Mouse (Mus musculus) kidney, adult 18-20 months (tissue): ENCODE measurements around the gene Zfp689.
A peak's percentile ranks its signal among the peaks of the same experiment; 100 is the strongest.

ENCODE experiments used
- DNase-seq: peaks from one replicate; pipeline ENCODE4 v3.0.0; 2021

Zfp689 gene

GRCm38 (mm10) chr7:127393944-127394333, 55.0 kb downstream of the Zfp689 start:
- DNase-seq = no peak

DNA sequence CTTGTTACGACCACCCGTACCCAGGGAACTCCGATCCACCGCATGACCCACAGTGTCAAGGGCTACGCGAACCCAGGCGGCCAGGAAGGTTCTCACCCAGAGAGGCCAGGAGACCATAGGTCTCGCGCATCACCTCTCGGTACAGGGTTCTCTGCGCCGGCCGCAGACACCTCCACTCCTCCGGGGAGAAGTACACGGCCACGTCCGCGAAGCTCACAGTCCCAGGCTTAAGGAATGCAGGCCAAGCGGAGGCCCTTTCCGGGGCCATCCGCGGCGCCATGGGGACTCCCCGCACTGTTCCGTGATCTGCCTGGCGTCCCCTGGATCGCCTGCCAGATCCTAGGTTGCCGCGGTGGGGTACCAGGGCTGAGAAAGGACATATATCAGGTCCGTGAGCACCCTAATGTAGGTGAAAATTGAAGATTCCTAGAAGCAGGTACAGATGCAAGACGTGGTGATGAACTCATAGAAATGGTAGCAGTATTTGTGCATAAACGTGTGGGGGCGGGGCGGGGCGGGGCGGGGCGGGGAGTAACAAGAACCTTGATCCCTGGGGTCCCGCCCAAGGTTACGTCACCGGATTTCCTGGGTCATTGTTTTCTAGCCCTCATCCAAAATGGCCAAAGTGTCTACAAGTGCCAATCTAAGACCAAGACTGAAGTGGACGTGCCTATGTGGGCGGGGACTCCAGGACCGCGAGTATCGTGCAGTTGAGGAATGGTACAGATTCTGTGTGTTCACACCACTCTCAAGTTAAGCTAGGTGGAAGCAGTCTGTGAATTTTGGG, 55.6 kb downstream of the Zfp689 start, which contains the start of gene E430018J23Rik:
TSS of gene E430018J23Rik (minus strand) at position 473 of the 787 bp plus-strand sequence.
- peak; percentile 98 for DNase-seq

DNA sequence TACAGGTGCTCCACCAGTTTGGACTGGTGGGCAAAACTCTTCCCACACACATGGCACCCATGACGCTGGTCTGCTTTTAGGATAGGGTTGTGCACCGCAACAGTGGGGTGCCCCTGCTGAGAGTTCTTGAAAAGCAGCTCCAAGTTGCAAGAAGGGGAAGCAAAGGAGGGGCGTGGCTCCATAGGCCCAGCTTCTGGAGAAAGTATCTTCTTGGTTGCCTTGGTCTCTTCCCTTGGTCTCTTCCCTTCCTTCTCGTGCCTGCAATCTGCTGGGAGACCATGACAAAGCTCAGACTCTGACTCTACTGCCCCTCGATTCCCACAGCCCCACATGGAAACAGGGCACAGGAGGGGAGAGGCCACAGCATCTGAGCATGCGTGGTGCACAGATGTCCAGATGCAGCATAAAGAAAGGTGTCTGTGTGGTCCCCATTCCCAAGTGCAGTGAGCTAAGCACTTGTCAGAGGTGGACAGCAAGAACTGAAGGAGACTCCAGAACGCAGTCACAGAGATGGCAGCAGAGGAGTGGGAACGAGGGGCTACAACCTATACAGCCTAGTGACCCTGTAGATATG, 56.6 kb downstream of the Zfp689 start:
- no peak for DNase-seq
